ENCODE assay signal across 7 mouse cellular contexts in the genomic region with DNA sequence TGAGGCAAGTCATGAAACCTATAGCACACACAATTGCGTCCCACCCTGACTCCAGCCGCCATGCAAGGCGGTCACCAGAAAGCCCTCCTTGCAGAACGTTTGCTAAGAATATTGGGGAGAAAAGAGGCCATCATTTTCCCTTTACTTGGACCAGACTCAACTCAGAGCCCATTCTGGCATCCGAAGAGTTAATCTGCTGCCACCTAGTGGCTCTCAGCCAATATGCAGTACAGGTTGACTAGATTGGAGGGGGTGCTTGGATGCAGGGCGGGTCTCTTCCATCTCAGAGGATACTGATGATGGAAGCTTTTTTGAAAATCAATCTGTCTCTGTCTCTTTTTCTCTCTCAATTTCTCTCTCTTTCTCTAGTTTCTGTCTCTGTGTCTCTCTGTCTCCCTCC.
A peak's percentile ranks its signal among the peaks of the same experiment; 100 is the strongest.
DNase-seq lines count a peak whose midpoint lies in the region; ATAC-seq lines count a peak whose summit lies in the region.

No protein-coding gene starts in this region.

- H3K9ac ChIP-seq in intestine, embryonic 16.5 days (ENCODE audit: low read depth, low read length), result no peak overlapping the region
- H3K9ac ChIP-seq in midbrain, embryonic 16.5 days (ENCODE audit: low read depth, low read length), result 0 out of 2 replicates have a peak overlapping the region, but pooled peaks have one; percentile 31
- no peak overlapping the region for H3K9ac ChIP-seq in stomach, embryonic 16.5 days (ENCODE audit: low read length)

- no peak overlapping the region for H3K4me3 ChIP-seq in intestine, embryonic 16.5 days (ENCODE audit: low read length)
- peak overlapping the region; percentile 36 for H3K4me3 ChIP-seq in limb, embryonic 10.5 days
- H3K4me3 ChIP-seq in midbrain, embryonic 16.5 days (ENCODE audit: low read depth, low read length), result peak overlapping the region; percentile 35
- no peak overlapping the region for H3K4me3 ChIP-seq in stomach, embryonic 16.5 days (replicated peaks; ENCODE audit: low read length)

- no peaks in the 10 kb centered on the region; the same call in 1 of the 2 replicates for H3K9me3 ChIP-seq in intestine, embryonic 16.5 days (ENCODE audit: control insufficient read depth, low read length)
- H3K9me3 ChIP-seq in limb, embryonic 10.5 days (replicated peaks), result no peaks in the 10 kb centered on the region
- H3K9me3 ChIP-seq in midbrain, embryonic 16.5 days (replicated peaks; ENCODE audit: control insufficient read depth, low read length, poor library complexity, severe bottlenecking), result no peaks in the 10 kb centered on the region
- no peaks in the 10 kb centered on the region for H3K9me3 ChIP-seq in stomach, embryonic 16.5 days (replicated peaks; ENCODE audit: control insufficient read depth, low read length)

- peak; percentile 60 for ATAC-seq in frontal cortex, adult (ENCODE audit: low TSS enrichment)
- ATAC-seq in intestine, embryonic 16.5 days, result no peak
- peak; percentile 94 for ATAC-seq in midbrain, embryonic 16.5 days
- ATAC-seq in stomach, embryonic 16.5 days (ENCODE audit: insufficient read depth, low FRiP score), result no peak

- H3K36me3 ChIP-seq in intestine, embryonic 16.5 days (ENCODE audit: control insufficient read depth, insufficient read depth, low read length), result no peaks in the 10 kb centered on the region
- no peaks in the 10 kb centered on the region for H3K36me3 ChIP-seq in limb, embryonic 10.5 days
- H3K36me3 ChIP-seq in midbrain, embryonic 16.5 days (ENCODE audit: control insufficient read depth, insufficient read depth, low read length), result no peaks in the 10 kb centered on the region
- no peaks in the 10 kb centered on the region for H3K36me3 ChIP-seq in stomach, embryonic 16.5 days (ENCODE audit: control insufficient read depth, insufficient read depth, low read length)

- DNase-seq in NIH3T3 (ENCODE audit: low read depth), result peak; percentile 60
- peak; percentile 41 for DNase-seq in cerebellum, adult 9-10 months
- peak; percentile 87 for DNase-seq in limb, embryonic 10.5 days (ENCODE audit: low spot score)

- no peak overlapping the region for H3K27ac ChIP-seq in intestine, embryonic 16.5 days (ENCODE audit: low read length)
- peak overlapping the region; percentile 80 for H3K27ac ChIP-seq in limb, embryonic 10.5 days
- peak overlapping the region; percentile 46; the same call in 1 of the 2 replicates for H3K27ac ChIP-seq in midbrain, embryonic 16.5 days (ENCODE audit: low read length)
- H3K27ac ChIP-seq in stomach, embryonic 16.5 days (ENCODE audit: low read length), result no peak overlapping the region

- 7% methylated on average over 6 of the region's 6 CpGs for WGBS in intestine, embryonic 16.5 days
- 5% methylated on average over 6 of the region's 6 CpGs for WGBS in limb, embryonic 10.5 days
- WGBS in midbrain, embryonic 16.5 days, result 6% methylated on average over 6 of the region's 6 CpGs
- 5% methylated on average over 6 of the region's 6 CpGs for WGBS in stomach, embryonic 16.5 days

- H3K4me2 ChIP-seq in intestine, embryonic 16.5 days (ENCODE audit: low read depth, low read length), result peak overlapping the region; percentile 35; the same call in 1 of the 2 replicates
- peak overlapping the region; percentile 66 for H3K4me2 ChIP-seq in midbrain, embryonic 16.5 days (ENCODE audit: low read length)
- peak overlapping the region; percentile 46 for H3K4me2 ChIP-seq in stomach, embryonic 16.5 days (ENCODE audit: low read depth, low read length)

- 0 out of 2 replicates have a peak, but pooled peaks cover 2% of the 10 kb centered on the region for H3K4me1 ChIP-seq in intestine, embryonic 16.5 days (ENCODE audit: control insufficient read depth, insufficient read depth, low read length)
- H3K4me1 ChIP-seq in limb, embryonic 10.5 days, result peaks cover 29% of the 10 kb centered on the region
- peaks cover 11% of the 10 kb centered on the region for H3K4me1 ChIP-seq in midbrain, embryonic 16.5 days (ENCODE audit: control insufficient read depth, insufficient read depth, low read length)
- 0 out of 2 replicates have a peak, but pooled peaks cover 3% of the 10 kb centered on the region for H3K4me1 ChIP-seq in stomach, embryonic 16.5 days (ENCODE audit: control insufficient read depth, insufficient read depth, low read length)

- H3K27me3 ChIP-seq in intestine, embryonic 16.5 days (replicated peaks; ENCODE audit: control insufficient read depth, insufficient read depth, low read length), result no peaks in the 10 kb centered on the region
- no peaks in the 10 kb centered on the region for H3K27me3 ChIP-seq in limb, embryonic 10.5 days (ENCODE audit: low read depth, poor library complexity, severe bottlenecking)
- no peaks in the 10 kb centered on the region for H3K27me3 ChIP-seq in midbrain, embryonic 16.5 days (ENCODE audit: control insufficient read depth, insufficient read depth, low read depth, low read length)
- H3K27me3 ChIP-seq in stomach, embryonic 16.5 days (ENCODE audit: control insufficient read depth, insufficient read depth, low read length), result no peaks in the 10 kb centered on the region

Comparison
In these comparisons a context has a peak if more than half of its experiments do, and no peak if none do; other contexts are left out.
1. ATAC-seq: peak in frontal cortex, adult (single experiment) and midbrain, embryonic 16.5 days (single experiment); none in intestine, embryonic 16.5 days (single experiment) and stomach, embryonic 16.5 days (single experiment).
2. H3K27ac ChIP-seq: peak in limb, embryonic 10.5 days (single experiment) and midbrain, embryonic 16.5 days (single experiment); none in intestine, embryonic 16.5 days (single experiment) and stomach, embryonic 16.5 days (single experiment).
3. H3K4me3 ChIP-seq: peak in limb, embryonic 10.5 days (single experiment) and midbrain, embryonic 16.5 days (single experiment); none in intestine, embryonic 16.5 days (single experiment) and stomach, embryonic 16.5 days (single experiment).
4. Peak in every context shown above with its lines, with median percentiles within 50 percentile points of each other: DNase-seq and H3K4me2 ChIP-seq.